Mouse (Mus musculus): Measurements from ENCODE around the gene Pak1ip1. TPM values are rescaled to one million over a fixed set of nuclear protein-coding genes. Genes with fewer than 3 reads are reported as not detected.

Pak1ip1 gene
- polyA plus RNA-seq, 1 experiment: 55.1 TPM

DNA sequence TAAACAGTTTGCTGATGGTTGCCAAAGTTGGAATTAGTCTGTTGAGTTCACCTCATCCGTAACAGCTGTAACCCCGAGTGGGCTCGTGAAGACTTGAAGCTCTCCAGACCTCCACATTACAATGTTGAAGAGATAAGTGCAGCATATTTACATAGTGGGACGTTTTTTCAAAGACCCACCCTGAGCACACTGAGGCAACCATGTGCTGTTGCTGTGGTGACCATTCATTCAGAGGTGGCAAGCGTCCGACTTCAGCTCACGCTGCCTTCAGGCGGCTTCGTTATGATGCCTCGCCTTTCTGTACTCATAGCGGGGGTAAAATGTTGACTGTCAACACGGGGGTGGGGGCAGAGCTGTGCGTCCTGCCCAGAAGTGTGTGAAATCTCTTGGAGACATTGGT lies 21.3 kb downstream of the Pak1ip1 start:
- 72% methylated on average over 13 of the region's 13 CpGs for WGBS
- H3K4me3 ChIP-seq (replicated peaks; ENCODE audit: insufficient read depth, low read depth, low read length): no peak overlapping the region
- H3K27ac ChIP-seq (ENCODE audit: insufficient read depth, low read length): no peak overlapping the region
- H3K27me3 ChIP-seq (ENCODE audit: control insufficient read depth, insufficient read depth, low read length): no peaks in the 10 kb centered on the region
- TF ChIP-seq POLR2A (IDR thresholded peaks at IDR 0.05; ENCODE audit: borderline replicate concordance, insufficient read depth, low read length) (no peak), CTCF (IDR thresholded peaks at IDR 0.05; ENCODE audit: borderline replicate concordance, insufficient read depth, low read depth, low read length) (no peak)
- H3K4me1 ChIP-seq (ENCODE audit: control insufficient read depth, insufficient read depth, low read length): peaks cover 4% of the 10 kb centered on the region
- no peak for DNase-seq

DNA sequence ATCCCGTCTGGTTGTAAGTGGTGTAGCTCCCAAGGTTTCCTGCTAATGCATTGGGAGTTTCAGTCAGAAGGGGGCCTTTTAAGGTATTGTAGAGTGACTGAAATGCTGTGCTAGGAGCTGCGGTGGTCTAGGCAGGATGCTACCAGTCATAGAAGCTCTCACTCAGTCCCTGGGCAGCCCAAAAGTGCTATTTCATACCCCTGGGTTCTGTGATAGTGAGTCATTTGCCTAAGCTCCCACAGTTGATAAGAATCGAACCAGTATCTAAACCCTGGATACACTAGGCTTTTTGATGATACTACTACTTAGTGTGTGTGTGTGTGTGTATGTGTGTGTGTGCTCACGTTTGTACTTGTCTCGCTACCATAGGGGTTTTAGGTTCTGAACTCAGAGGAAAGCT lies 29.3 kb downstream of the Pak1ip1 start:
- 75% methylated on average over 5 of the region's 5 CpGs for WGBS
- DNase-seq: no peak
- TF ChIP-seq POLR2A (IDR thresholded peaks at IDR 0.05; ENCODE audit: borderline replicate concordance, insufficient read depth, low read length): no peak
- TF ChIP-seq CTCF (IDR thresholded peaks at IDR 0.05; ENCODE audit: borderline replicate concordance, insufficient read depth, low read depth, low read length): no peak
- Histone ChIP-seq H3K4me1 (ENCODE audit: control insufficient read depth, insufficient read depth, low read length) (no peaks in the 10 kb centered on the region), H3K4me3 (replicated peaks; ENCODE audit: insufficient read depth, low read depth, low read length) (no peak overlapping the region), H3K27me3 (ENCODE audit: control insufficient read depth, insufficient read depth, low read length) (no peaks in the 10 kb centered on the region), H3K27ac (ENCODE audit: insufficient read depth, low read length) (no peak overlapping the region)

DNA sequence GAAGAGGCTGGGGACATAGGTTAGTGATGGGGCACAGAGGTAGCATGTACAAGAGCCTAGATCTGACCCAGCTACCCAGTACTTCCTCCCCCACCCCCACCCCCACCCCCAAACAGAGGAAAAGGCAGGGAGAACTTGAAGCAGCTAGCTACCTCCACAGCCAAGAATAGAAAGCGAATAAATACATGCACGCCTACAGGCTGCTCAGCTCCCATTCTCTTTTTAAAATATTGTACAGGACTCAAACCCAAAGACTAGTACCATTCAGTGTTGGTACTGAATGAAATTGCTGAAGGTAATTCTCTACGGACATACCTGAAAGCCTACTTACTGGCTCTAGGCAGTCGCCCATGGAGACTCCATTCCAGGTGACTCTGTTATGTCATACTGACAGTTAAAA lies 41.7 kb downstream of the Pak1ip1 start:
- WGBS: 96% methylated on average over 4 of the region's 4 CpGs
- DNase-seq: no peak
- H3K27me3 ChIP-seq (ENCODE audit: control insufficient read depth, insufficient read depth, low read length): no peaks in the 10 kb centered on the region
- TF ChIP-seq POLR2A (IDR thresholded peaks at IDR 0.05; ENCODE audit: borderline replicate concordance, insufficient read depth, low read length) (no peak), CTCF (IDR thresholded peaks at IDR 0.05; ENCODE audit: borderline replicate concordance, insufficient read depth, low read depth, low read length) (no peak)
- H3K27ac ChIP-seq (ENCODE audit: insufficient read depth, low read length): no peak overlapping the region
- H3K4me3 ChIP-seq (replicated peaks; ENCODE audit: insufficient read depth, low read depth, low read length): no peak overlapping the region
- H3K4me1 ChIP-seq (ENCODE audit: control insufficient read depth, insufficient read depth, low read length): no peaks in the 10 kb centered on the region

DNA sequence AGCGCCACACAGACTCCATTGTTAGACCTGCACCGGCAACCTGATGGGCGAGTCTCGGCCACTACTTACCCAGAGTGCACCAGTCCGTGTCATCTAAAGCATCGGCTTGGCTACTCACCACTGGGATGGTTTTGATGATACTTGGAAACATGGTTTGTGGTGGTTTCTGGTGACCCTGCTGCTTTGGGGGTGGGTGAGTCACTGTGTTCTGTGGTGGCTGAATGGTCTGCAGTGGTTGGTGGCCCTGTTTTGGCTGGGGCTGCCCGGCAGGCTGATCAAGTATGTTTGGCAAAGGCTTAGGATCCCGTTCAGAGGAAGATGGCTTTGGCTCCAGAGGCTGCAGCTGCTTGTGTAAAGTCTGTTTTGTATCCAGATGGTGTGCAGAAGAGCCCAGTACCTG lies 45.1 kb downstream of the Pak1ip1 start:
- Histone ChIP-seq H3K4me3 (replicated peaks; ENCODE audit: insufficient read depth, low read depth, low read length) (no peak overlapping the region), H3K27ac (ENCODE audit: insufficient read depth, low read length) (no peak overlapping the region), H3K27me3 (ENCODE audit: control insufficient read depth, insufficient read depth, low read length) (no peaks in the 10 kb centered on the region), H3K4me1 (ENCODE audit: control insufficient read depth, insufficient read depth, low read length) (no peaks in the 10 kb centered on the region)
- DNase-seq: no peak
- no peak for TF ChIP-seq POLR2A (IDR thresholded peaks at IDR 0.05; ENCODE audit: borderline replicate concordance, insufficient read depth, low read length)
- no peak for TF ChIP-seq CTCF (IDR thresholded peaks at IDR 0.05; ENCODE audit: borderline replicate concordance, insufficient read depth, low read depth, low read length)
- 74% methylated on average over 8 of the region's 8 CpGs for WGBS

DNA sequence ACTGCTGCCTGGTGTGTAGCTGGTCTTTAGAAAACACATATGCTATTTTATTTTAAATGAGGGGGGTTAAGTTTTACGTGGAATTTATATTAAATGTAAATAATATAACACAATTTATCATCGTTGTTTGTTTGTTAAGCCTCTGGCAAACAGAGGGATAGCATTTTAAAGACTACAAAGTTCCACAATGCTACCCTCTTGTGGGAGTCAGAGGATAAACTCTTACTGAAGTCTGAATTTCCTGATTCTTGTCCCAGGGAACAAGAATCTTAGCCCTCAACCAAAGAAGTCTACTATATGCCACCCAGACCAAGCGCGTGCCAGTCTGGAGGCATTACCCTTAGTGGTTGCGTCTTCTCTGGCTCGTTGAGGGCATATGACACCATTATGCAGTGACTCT lies 46.5 kb downstream of the Pak1ip1 start:
- TF ChIP-seq CTCF (IDR thresholded peaks at IDR 0.05; ENCODE audit: borderline replicate concordance, insufficient read depth, low read depth, low read length): no peak
- TF ChIP-seq POLR2A (IDR thresholded peaks at IDR 0.05; ENCODE audit: borderline replicate concordance, insufficient read depth, low read length): no peak
- no peaks in the 10 kb centered on the region for H3K4me1 ChIP-seq (ENCODE audit: control insufficient read depth, insufficient read depth, low read length)
- 84% methylated on average over 6 of the region's 6 CpGs for WGBS
- no peak overlapping the region for H3K4me3 ChIP-seq (replicated peaks; ENCODE audit: insufficient read depth, low read depth, low read length)
- no peak overlapping the region for H3K27ac ChIP-seq (ENCODE audit: insufficient read depth, low read length)
- H3K27me3 ChIP-seq (ENCODE audit: control insufficient read depth, insufficient read depth, low read length): no peaks in the 10 kb centered on the region
- no peak for DNase-seq

DNA sequence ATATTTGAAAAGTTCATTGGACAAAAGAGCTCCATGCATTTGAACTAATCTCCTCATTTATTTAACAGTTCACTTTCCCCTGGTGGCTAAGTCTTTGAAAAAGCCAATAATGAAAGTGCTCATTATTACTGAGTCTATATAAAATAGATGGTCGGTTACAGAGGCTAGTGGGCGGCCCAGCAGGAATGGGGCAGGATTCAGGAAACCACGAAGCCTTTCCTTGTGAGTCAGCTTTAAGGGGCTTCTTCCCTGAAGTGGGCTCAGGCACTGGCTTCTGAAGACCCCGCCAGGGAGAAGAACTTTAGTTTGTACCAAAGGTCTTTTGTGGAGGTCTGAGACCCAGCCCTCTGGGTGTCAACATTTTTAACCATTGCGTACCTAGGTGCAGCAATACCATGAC lies 51.1 kb downstream of the Pak1ip1 start:
- no peak for DNase-seq
- 77% methylated on average over 5 of the region's 5 CpGs for WGBS
- TF ChIP-seq POLR2A (IDR thresholded peaks at IDR 0.05; ENCODE audit: borderline replicate concordance, insufficient read depth, low read length) (no peak), CTCF (IDR thresholded peaks at IDR 0.05; ENCODE audit: borderline replicate concordance, insufficient read depth, low read depth, low read length) (no peak)
- Histone ChIP-seq H3K27me3 (ENCODE audit: control insufficient read depth, insufficient read depth, low read length) (no peaks in the 10 kb centered on the region), H3K27ac (ENCODE audit: insufficient read depth, low read length) (no peak overlapping the region), H3K4me3 (replicated peaks; ENCODE audit: insufficient read depth, low read depth, low read length) (no peak overlapping the region), H3K4me1 (ENCODE audit: control insufficient read depth, insufficient read depth, low read length) (no peaks in the 10 kb centered on the region)

Other genes starting within 250 kb of the Pak1ip1 start
- 2.3 and 2.5 TPM in 2 replicates for gene Gcnt2, start 141.3 kb upstream of the Pak1ip1 start, polyA plus RNA-seq (2012; rRNA removed)
- 61.7 and 62.7 TPM in 2 replicates for gene Tmem14c, start 15.3 kb downstream of the Pak1ip1 start, polyA plus RNA-seq (2012; rRNA removed)
- gene Mak, start 78.7 kb downstream of the Pak1ip1 start, polyA plus RNA-seq (2012; rRNA removed): 0.43 and 0.65 TPM in 2 replicates
- gene Gcm2, start 110.0 kb downstream of the Pak1ip1 start, polyA plus RNA-seq (2012; rRNA removed): not detected in 2 replicates
- 0.05 and 0.18 TPM in 2 replicates for gene Sycp2l, start 113.3 kb downstream of the Pak1ip1 start, polyA plus RNA-seq (2012; rRNA removed)
- 18.5 and 20.0 TPM in 2 replicates for gene Elovl2, start 219.4 kb downstream of the Pak1ip1 start, polyA plus RNA-seq (2012; rRNA removed)
- 70.5 and 76.2 TPM in 2 replicates for gene Smim13, start 248.8 kb downstream of the Pak1ip1 start, polyA plus RNA-seq (2012; rRNA removed)

Data from cerebellum, adult 2 months (tissue).